Mouse (Mus musculus): ENCODE measurements around the gene Ptpn21. TPM values are rescaled to one million over a fixed set of nuclear protein-coding genes. Genes with fewer than 3 reads are reported as not detected.
A peak's percentile ranks its signal among the peaks of the same experiment; 100 is the strongest.

Gene Ptpn21
- polyA plus RNA-seq, 1 experiment from 2014 or later: 5.5 TPM

DNA sequence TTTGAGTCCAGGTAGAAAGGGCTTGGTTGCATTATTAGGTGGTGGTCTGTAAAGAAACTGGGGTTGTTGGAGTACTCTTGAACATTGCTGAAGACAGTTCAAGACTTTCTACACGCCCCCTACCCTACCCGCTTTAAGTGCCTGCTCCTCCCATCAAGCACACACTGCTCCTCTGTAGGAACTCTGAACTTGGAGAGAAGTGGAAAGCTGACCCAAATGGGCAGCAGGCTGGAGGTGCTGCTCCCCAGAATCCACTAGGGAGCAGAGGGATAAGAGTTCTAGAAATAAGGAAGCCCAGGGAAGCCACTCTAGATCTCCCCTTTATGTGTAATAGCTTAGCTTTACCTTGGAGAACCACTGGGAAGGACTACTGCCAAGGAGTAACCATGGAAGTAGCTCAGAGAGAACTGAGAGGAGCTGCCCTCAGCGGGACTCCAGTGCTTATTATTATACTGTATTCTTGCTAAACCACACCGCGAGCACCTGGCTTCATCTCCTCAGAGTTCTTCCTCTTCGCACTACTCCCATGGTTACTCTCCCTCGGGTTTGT lies 671 bp upstream of the Ptpn21 start:
- Histone ChIP-seq H3K27ac (replicated peaks) (peak overlapping the region; percentile 95), H3K4me1 (replicated peaks; ENCODE audit: control insufficient read depth, insufficient read depth) (peaks cover 5% of the 10 kb centered on the region), H3K4me3 (ENCODE audit: low read depth, low read length) (peak overlapping the region; percentile 86), H3K36me3 (ENCODE audit: control insufficient read depth, insufficient read depth, low read length) (no peaks in the 10 kb centered on the region), H3K9me3 (ENCODE audit: control insufficient read depth, low read length) (no peaks in the 10 kb centered on the region), H3K9ac (ENCODE audit: low read length) (peak overlapping the region; percentile 96), H3K4me2 (replicated peaks; ENCODE audit: low read depth) (peak overlapping the region; percentile 66), H3K27me3 (ENCODE audit: control insufficient read depth, insufficient read depth, low read length) (no peaks in the 10 kb centered on the region)
- WGBS: 10% methylated on average over 7 of the region's 7 CpGs
- DNase-seq (ENCODE audit: low spot score): no peak
- TF ChIP-seq CTCF (IDR thresholded peaks at IDR 0.05; ENCODE audit: low read depth) (no peak), EP300 (optimal IDR thresholded peaks at IDR 0.05) (no peak)
- peak; percentile 8; the same call in 1 of the 2 replicates for ATAC-seq (ENCODE audit: low FRiP score, low TSS enrichment)

DNA sequence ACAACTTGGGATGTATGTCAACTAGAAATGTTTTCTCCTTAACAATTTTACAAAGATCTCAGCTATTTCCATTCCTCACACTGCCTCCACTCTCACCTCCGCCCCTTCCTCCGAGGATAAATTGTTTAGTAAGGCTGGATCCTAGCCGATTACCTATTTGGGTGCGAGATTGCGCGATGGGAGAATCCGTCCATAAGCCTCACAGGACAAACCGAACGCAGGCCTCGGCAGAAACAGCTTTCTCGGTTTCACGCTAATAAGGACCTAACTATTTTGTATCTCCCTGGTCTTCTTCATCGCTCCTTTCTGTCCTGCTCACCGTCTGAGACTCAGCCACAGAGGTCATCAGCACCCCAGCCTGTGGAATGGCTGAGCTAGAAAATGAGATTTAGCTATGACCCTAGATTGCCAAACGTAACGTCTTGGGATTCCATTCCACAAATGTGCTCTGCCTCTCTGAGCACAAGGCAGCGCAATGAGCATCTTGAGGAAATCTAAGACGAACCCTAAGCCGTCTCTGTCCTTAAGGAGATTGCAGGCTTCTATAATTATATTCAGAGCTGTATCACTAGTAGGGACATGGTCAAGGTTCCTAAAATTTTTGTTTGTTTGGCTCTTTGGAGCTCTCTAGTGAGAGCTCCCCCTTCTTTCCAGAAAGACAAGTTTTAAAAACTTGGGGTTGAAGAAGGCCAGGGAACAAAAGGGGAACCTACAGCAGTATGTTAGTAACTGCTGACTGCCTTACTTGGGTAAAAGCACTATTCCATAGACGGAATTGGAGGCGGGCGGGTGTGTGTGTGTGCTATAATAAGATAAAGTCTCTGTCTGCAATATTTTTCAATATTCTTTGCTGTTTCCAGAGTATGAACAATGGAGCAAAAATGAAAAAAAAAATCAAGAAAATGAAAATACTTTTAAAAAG lies 2.1 kb downstream of the Ptpn21 start:
- WGBS: 10% methylated on average over 22 of the region's 22 CpGs
- Histone ChIP-seq H3K27me3 (ENCODE audit: control insufficient read depth, insufficient read depth, low read length) (no peaks in the 10 kb centered on the region), H3K9ac (ENCODE audit: low read length) (peak overlapping the region; percentile 76), H3K9me3 (ENCODE audit: control insufficient read depth, low read length) (no peaks in the 10 kb centered on the region), H3K4me2 (replicated peaks; ENCODE audit: low read depth) (peak overlapping the region; percentile 80), H3K27ac (replicated peaks) (peak overlapping the region; percentile 59; the same call in 1 of the 2 replicates), H3K4me1 (replicated peaks; ENCODE audit: control insufficient read depth, insufficient read depth) (peaks cover 5% of the 10 kb centered on the region), H3K4me3 (ENCODE audit: low read depth, low read length) (peak overlapping the region; percentile 71), H3K36me3 (ENCODE audit: control insufficient read depth, insufficient read depth, low read length) (no peaks in the 10 kb centered on the region)
- TF ChIP-seq CTCF (IDR thresholded peaks at IDR 0.05; ENCODE audit: low read depth) (no peak), EP300 (optimal IDR thresholded peaks at IDR 0.05) (no peak)
- DNase-seq (ENCODE audit: low spot score) (no peak), ATAC-seq (ENCODE audit: low FRiP score, low TSS enrichment) (no peak)

DNA sequence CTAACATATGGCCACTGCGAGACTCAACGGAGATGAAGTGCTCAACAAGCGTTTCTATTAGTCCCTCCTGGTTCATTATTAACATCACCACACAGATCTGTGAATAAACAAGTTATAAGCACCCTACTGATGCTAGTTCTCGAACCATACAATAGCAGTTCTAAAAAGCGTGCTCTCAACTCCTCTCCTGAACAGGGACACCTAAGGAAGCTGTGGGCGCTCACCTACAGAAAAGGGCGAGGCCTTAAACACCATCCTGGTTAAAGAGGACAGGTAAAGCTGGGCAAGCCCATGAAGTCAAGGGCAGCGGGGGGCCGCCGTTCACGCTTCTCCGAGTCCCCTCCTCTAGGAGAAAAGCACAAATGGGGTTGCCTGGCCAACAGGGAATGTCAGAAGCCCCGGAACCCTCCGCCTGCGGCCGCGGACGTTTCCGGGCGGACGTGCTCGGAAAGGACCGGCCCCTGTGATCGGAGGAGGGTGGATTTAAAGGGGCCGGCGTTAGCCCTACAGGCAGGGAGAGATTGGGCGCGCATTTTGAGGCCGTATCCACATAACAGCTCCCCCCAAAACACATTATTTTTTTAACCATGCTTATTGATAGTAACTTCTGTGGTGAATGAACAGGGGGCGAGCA lies 2.8 kb downstream of the Ptpn21 start:
- H3K36me3 ChIP-seq (ENCODE audit: control insufficient read depth, insufficient read depth, low read length): no peaks in the 10 kb centered on the region
- no peaks in the 10 kb centered on the region for H3K9me3 ChIP-seq (ENCODE audit: control insufficient read depth, low read length)
- peak overlapping the region; percentile 76 for H3K9ac ChIP-seq (ENCODE audit: low read length)
- H3K4me2 ChIP-seq (replicated peaks; ENCODE audit: low read depth): peak overlapping the region; percentile 80
- peak; percentile 88 for DNase-seq (ENCODE audit: low spot score)
- H3K27me3 ChIP-seq (ENCODE audit: control insufficient read depth, insufficient read depth, low read length): no peaks in the 10 kb centered on the region
- TF ChIP-seq CTCF (IDR thresholded peaks at IDR 0.05; ENCODE audit: low read depth): peak; percentile 24
- no peak for TF ChIP-seq EP300 (optimal IDR thresholded peaks at IDR 0.05)
- H3K4me1 ChIP-seq (replicated peaks; ENCODE audit: control insufficient read depth, insufficient read depth): peaks cover 5% of the 10 kb centered on the region
- peak overlapping the region; percentile 83; the same call in 1 of the 2 replicates for H3K27ac ChIP-seq (replicated peaks)
- peak overlapping the region; percentile 71 for H3K4me3 ChIP-seq (ENCODE audit: low read depth, low read length)
- WGBS: under 1% methylated on average over 30 of the region's 30 CpGs
- peak; percentile 89 for ATAC-seq (ENCODE audit: low FRiP score, low TSS enrichment)

DNA sequence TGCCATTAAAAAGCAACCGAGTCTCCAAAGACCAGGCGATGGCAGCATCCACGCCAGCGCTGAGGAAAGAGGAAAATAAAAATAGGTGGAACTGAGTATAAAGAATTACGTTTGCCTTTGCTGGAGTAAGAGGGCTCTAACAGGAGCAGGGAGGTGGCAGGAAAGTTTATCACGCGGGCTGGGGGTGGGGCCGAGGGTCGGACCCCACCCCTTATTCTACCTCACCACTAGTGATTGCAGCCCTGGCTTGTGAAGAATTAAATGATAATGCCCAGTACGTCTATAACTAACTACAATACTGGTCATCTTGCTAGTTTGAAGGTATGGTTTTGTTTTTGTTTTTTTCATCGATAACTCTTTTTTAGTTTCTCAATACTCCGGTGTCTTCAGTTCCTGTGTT lies 3.4 kb downstream of the Ptpn21 start:
- Histone ChIP-seq H3K4me1 (replicated peaks; ENCODE audit: control insufficient read depth, insufficient read depth) (peaks cover 5% of the 10 kb centered on the region), H3K36me3 (ENCODE audit: control insufficient read depth, insufficient read depth, low read length) (no peaks in the 10 kb centered on the region), H3K9ac (ENCODE audit: low read length) (peak overlapping the region; percentile 76), H3K27ac (replicated peaks) (peak overlapping the region; percentile 83; the same call in 1 of the 2 replicates), H3K4me3 (ENCODE audit: low read depth, low read length) (peak overlapping the region; percentile 71), H3K27me3 (ENCODE audit: control insufficient read depth, insufficient read depth, low read length) (no peaks in the 10 kb centered on the region), H3K4me2 (replicated peaks; ENCODE audit: low read depth) (peak overlapping the region; percentile 80), H3K9me3 (ENCODE audit: control insufficient read depth, low read length) (no peaks in the 10 kb centered on the region)
- DNase-seq (ENCODE audit: low spot score) (no peak), ATAC-seq (ENCODE audit: low FRiP score, low TSS enrichment) (no peak)
- TF ChIP-seq EP300 (optimal IDR thresholded peaks at IDR 0.05) (no peak), CTCF (IDR thresholded peaks at IDR 0.05; ENCODE audit: low read depth) (no peak)
- 18% methylated on average over 12 of the region's 12 CpGs for WGBS

DNA sequence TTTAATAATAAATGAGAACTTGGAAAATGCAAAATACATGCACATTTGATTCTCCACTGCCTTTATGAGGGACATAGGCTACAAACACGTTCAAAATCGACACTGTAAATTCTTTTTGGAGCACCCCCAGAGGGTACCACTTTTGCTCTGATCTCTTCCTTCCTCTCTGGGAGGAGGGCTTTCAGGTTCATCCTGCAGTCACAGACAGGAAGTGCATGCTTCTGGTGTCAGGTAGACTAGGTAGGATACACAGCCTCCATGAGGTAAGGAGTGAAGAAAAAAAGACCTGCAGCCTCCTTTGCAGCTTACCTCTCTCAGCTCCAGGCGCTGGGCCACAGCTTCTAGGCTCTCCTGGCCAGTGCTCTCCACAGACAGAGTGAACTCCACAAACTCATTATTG lies 4.0 kb downstream of the Ptpn21 start:
- Histone ChIP-seq H3K4me2 (replicated peaks; ENCODE audit: low read depth) (peak overlapping the region; percentile 80), H3K27ac (replicated peaks) (no peak overlapping the region), H3K9me3 (ENCODE audit: control insufficient read depth, low read length) (no peaks in the 10 kb centered on the region), H3K9ac (ENCODE audit: low read length) (peak overlapping the region; percentile 76; the same call in 1 of the 2 replicates), H3K4me3 (ENCODE audit: low read depth, low read length) (no peak overlapping the region), H3K4me1 (replicated peaks; ENCODE audit: control insufficient read depth, insufficient read depth) (peaks cover 3% of the 10 kb centered on the region), H3K36me3 (ENCODE audit: control insufficient read depth, insufficient read depth, low read length) (no peaks in the 10 kb centered on the region), H3K27me3 (ENCODE audit: control insufficient read depth, insufficient read depth, low read length) (no peaks in the 10 kb centered on the region)
- whole genome bisulfite sequencing: 65% methylated on average over 3 of the region's 3 CpGs
- no peak for ATAC-seq (ENCODE audit: low FRiP score, low TSS enrichment)
- no peak for TF ChIP-seq CTCF (IDR thresholded peaks at IDR 0.05; ENCODE audit: low read depth)
- no peak for DNase-seq (ENCODE audit: low spot score)

All from stomach, postnatal 0 days (tissue).